Mouse (Mus musculus): ENCODE measurements at regions not wholly inside any gene's neighbourhood (a gene's known extent, or its start where the extent isn't known, plus 50 kb on each side); places are given as distances from the start of the nearest gene placed in this dataset.
"Not testable (repeated sequence)": the region's sequence is repeated elsewhere in the genome, so short reads cannot be mapped to it uniquely, and the experiment has no call there.

DNA sequence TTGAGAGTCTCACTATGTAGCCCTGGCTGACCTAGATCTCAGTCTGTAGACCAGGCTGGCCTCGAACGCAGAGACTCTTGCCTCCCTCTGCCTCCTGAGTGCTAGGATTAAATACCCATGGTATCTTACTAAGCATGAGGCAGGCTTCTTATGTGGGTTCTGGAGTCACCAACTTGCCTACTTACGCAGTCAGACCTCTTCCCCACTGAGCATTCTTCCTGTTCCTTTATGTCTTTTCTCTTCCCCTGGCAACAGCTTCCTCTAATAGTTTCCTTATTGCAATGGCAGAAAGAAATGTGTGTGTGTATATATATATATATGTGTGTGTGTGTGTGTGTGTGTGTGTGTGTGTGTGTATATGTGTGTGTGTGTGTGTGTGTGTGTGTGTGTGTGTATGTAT, 95.7 kb upstream of the Adgrl2 start:
- no peak for DNase-seq (ENCODE audit: low read depth in 2 of 2, low spot score in 2 of 2)

GRCm38 (mm10) chr3:149084861-149085598, 94.7 kb upstream of the Adgrl2 start:
- no peak for DNase-seq (ENCODE audit: low read depth in 2 of 2, low spot score in 2 of 2)

GRCm38 (mm10) chr3:149083391-149083790, 93.0 kb upstream of the Adgrl2 start:
- DNase-seq (ENCODE audit: low read depth in 2 of 2, low spot score in 2 of 2): no peak

- DNase-seq (ENCODE audit: low read depth in 2 of 2, low spot score in 2 of 2): no peak
Measured at GRCm38 (mm10) chr3:149078881-149079280, 88.5 kb upstream of the Adgrl2 start.

GRCm38 (mm10) chr3:149076928-149077551, 86.7 kb upstream of the Adgrl2 start:
- no peak for DNase-seq (ENCODE audit: low read depth in 2 of 2, low spot score in 2 of 2)

DNA sequence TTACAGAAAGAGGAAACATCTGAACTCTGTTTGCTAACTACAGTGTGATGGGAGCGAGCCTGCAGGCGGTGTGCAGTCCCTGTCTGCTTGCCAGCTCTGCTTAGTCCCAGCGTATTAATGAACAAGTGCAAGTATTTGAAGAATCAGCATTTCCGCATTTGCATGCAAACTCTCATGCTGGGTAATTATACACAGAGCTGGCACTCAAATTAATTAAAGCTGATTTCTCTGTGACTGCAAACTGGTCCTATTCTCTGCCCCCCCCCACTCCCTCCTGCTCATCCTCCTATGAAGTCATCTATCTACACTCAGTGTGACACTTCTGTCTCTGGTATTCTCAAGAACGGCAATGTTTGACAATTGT, 85.1 kb upstream of the Adgrl2 start:
- no peak for DNase-seq (ENCODE audit: low read depth in 2 of 2, low spot score in 2 of 2)

DNA sequence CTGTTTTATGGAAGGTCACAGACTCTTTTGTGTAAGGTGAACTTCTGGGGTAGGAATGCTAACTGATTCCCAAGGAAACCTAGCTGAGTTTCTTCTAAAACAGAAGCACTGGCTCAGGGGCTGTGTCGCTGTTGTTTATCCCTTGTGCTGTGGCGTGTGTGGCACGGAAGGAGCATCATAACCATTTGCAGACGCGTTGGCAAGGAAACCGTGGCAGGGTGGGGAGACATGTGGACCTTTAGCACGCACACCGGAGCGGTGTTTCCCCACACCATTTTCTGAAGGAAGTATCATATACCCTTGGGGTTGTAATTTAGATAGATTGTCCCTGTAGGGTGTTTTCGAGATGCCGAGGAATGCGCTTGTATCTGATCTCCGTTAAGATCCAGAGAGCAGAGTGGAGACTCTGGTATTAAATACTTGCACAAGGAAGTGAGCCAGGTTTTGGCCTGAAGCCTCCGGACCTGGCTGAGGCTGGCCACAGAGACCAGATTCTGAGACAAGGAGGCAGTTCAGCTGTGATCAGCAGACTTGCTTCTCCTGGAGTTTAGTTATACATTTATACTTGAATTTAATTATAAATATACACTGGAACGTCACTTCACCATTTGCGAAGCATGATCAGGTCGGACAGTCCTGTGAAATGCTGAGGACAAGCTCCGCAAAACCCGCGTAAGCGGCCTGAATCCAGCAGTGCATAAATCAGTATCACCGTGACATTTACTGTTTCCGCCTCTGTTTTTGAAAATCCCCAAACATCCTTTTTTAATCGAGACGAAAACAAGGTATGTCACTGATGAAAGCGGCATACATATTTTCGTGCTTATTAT, 84.5 kb upstream of the Adgrl2 start:
- no peak for DNase-seq (ENCODE audit: low read depth in 2 of 2, low spot score in 2 of 2)

DNA sequence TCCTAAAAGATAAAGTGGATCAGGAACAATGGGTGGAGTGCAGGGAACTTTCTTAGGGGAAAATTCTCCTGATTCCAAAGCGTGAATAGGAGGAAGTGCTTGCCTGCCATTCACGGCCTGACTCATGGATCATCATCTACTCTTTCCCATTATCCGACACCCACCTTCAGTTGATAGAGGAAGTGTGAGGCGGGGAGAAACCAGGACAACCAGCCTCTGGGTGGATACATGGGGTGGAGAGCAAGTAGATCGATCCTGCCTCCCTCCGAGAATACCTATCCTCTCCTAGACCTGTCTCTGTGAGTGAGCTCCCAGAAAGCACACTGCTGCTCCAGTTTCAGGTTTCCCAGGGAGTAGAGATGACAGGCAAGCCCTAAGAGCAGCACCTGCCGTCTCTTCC, 79.8 kb upstream of the Adgrl2 start:
- no peak for DNase-seq (ENCODE audit: low read depth in 2 of 2, low spot score in 2 of 2)

GRCm38 (mm10) chr3:149069436-149069835, 79.1 kb upstream of the Adgrl2 start:
- no peak for DNase-seq (ENCODE audit: low read depth in 2 of 2, low spot score in 2 of 2)

DNA sequence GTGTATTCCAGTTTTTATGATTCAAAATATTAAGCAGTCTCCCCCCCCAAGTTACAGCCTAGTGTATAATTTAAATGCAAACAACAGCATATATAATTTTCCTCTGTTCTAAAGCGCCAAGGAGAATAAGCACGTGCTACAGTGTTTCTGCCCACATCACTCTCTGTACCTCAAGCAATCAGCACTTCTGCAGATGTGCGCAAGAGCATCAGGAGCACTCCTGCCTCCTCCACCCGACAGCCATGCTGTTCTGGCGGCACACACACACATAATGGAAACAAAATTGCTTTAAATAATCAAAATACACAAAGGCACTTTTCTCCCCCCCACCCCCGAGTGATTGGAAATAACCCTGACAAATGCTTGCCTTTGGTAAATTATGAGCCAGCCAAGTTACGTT, 78.5 kb upstream of the Adgrl2 start:
- DNase-seq (ENCODE audit: low read depth in 2 of 2, low spot score in 2 of 2): no peak

GRCm38 (mm10) chr3:149067758-149068157, 77.4 kb upstream of the Adgrl2 start:
- DNase-seq (ENCODE audit: low read depth in 2 of 2, low spot score in 2 of 2): no peak

DNA sequence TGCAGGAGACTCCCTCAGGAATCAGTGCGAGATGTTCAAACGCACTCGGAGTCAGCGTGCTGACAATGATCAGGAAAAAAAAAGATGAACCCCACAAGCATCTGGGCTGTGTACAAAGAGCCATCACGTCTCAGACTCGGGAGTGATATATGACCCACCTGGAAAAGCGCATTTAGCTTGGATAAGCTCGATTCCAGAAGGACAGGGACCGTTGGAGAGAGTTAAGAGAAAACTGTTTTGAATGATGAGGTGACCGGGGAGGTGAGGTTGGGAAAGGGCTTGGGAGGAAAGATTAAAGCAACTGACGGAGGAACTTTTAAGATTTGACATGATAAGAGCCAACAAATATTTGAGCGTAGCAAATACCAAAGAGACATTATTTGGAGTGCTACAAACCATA, 64.7 kb upstream of the Adgrl2 start:
- no peak for DNase-seq (ENCODE audit: low read depth in 2 of 2, low spot score in 2 of 2)

DNA sequence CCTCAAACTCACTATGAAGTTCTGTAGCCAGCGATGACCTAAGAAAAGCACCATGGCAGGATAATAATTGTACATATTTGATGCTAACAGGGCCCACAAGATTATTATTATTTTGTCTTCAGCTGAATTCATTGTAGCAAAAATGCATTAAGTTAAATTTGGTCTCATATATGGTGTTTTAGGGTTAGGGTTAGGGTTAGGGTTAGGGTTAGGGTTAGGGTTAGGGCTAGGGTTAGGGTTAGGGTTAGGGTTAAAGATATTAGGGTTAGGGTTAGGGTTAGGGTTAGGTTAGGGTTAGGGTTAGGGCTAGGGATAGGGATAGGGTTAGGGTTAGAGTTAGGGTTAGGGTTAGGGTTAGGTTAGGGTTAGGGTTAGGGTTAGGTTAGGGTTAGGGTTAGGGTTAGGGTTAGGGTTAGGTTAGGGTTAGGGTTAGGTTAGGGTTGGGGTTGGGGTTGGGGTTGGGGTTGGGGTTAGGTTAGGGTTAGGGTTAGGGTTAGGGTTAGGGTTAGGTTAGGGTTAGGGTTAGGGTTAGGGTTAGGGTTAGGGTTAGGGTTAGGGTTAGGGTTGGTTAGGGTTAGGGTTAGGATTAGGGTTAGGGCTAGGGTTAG, 62.0 kb upstream of the Adgrl2 start:
- DNase-seq (ENCODE audit: low read depth in 2 of 2, low spot score in 2 of 2): not testable (repeated sequence)

- DNase-seq (ENCODE audit: low read depth in 2 of 2, low spot score in 2 of 2): no peak
Measured at GRCm38 (mm10) chr3:149045343-149045742, 55.0 kb upstream of the Adgrl2 start.

DNA sequence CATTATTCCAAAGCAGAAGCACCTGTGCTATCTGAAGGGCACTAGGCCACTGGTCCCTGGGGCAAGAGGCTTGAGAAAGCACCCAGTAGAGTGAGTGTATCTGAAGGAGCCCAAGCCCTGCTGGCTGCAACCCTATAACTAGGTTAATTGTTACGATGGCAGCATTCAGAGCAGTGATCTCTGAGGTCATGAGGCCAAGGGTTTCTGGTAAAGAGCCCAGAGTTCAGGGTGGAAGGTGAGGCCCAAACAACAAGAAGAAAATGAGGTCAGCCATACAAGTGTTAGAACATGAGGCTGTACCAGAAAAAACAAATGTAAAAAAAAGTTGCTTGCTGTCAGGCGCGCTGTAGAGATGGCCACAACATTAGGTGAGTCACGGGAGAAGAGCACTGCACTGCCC, 53.5 kb upstream of the Adgrl2 start:
- DNase-seq (ENCODE audit: low read depth in 2 of 2, low spot score in 2 of 2): no peak

DNA sequence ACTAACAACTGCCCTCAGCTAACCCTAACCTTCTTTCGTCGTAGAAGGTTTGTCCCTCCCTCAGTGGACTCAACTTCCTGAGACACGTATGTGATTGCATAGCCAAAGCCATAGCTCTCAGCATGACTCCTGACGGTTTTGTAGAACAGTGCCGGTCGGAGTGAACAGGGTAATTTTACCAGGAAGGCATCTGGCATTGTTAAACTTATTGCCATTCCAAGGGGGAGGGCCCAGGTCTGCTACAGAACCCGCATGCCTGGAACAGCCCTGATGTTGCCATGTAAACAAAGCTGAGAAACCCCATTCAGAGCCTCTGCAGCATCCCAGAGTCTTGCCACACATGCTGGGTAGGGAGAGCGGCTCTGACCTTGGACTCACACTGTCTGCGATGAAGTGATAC, 52.2 kb upstream of the Adgrl2 start:
- no peak for DNase-seq (ENCODE audit: low read depth in 2 of 2, low spot score in 2 of 2)

DNA sequence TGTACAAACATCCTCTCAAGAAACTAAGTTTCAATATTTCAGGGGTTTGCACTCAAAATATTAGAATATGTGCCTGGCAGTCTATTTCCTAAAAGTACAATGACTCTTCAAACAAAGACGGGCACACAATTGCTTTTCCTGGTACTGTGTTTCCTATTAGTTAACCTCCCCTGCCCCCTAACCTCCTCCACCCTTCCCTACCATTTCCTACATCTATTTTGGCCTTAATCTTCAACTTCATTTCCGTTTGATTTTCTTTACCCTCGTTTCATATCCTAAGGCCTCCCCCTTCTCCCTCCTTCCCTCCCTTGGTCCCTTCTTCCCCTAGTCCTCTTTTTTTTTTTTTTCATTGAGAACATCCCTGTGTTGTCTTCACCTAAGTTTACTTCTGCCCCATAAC, 50.8 kb upstream of the Adgrl2 start:
- no peak for DNase-seq (ENCODE audit: low read depth in 2 of 2, low spot score in 2 of 2)

All from CD8-positive naive resting alpha-beta T cell, adult 2 months (primary cell).